Mouse (Mus musculus): ENCODE measurements around the gene Gjc1.

Gene Gjc1

GRCm38 (mm10) chr11:102772771-102773700, 46.5 kb downstream of the Gjc1 start:
- peak; percentile 52 for DNase-seq (ENCODE audit: low read depth, low spot score)

- DNase-seq (ENCODE audit: low read depth, low spot score) = no peak
These were observed 47.4 kb downstream of the Gjc1 start for GRCm38 (mm10) chr11:102771916-102772714.

- DNase-seq (ENCODE audit: low read depth, low spot score) = no peak
These were observed 48.7 kb downstream of the Gjc1 start for GRCm38 (mm10) chr11:102770662-102771435.

GRCm38 (mm10) chr11:102769993-102770661, 49.4 kb downstream of the Gjc1 start:
- no peak for DNase-seq (ENCODE audit: low read depth, low spot score)

GRCm38 (mm10) chr11:102769141-102769540, 50.4 kb downstream of the Gjc1 start:
- no peak for DNase-seq (ENCODE audit: low read depth, low spot score)

DNA sequence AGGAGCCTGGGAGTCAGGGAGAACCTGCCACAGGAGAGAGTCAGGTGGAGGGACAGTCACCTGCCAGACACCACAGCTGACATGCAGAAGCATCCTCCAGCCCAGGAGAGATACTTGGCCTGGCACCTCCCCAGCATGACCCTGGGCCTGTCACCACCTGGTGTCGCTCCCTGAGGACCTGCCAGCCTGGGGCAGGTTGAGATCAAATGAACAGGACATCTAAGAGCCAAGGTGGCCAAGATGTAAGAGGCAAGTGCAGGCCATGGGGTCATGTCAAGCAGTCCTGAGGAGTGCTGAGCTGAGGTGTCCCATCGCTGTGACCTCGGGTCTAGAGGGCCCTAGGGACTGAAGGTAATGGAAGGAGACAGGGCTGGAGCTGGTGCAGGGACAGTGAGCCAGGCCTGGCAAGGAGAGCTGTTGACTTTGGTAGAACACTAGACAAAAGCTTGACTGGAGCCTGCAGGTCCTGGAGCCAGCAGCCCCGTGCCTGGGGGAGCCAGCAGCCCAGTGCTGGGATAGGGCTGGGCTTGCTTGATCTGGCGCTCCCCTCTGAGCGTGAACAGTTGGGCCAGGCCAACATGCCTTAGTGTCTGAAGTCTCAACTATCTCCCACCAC, 52.3 kb downstream of the Gjc1 start:
- no peak for DNase-seq (ENCODE audit: low read depth, low spot score)

DNA sequence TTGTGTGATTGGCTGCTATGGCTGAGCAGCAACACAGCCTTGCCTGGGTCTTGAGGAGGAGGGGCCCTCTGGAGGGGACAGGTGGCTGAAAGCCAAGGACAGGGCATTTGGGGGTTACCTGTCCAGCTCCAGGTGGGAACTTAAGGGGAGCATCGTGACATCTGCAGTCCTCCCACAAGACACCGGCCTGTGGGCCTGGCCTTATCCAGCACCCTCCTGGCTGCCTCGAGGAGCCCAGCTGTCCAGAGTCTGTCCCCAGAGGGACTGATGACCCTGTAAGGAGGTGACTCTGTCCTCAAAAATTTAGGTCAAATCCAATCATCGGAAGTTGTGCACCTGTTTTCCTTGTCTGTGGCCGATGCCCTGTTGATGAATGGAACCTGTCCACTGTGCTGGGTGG, 54.1 kb downstream of the Gjc1 start:
- DNase-seq (ENCODE audit: low read depth, low spot score) = no peak

DNA sequence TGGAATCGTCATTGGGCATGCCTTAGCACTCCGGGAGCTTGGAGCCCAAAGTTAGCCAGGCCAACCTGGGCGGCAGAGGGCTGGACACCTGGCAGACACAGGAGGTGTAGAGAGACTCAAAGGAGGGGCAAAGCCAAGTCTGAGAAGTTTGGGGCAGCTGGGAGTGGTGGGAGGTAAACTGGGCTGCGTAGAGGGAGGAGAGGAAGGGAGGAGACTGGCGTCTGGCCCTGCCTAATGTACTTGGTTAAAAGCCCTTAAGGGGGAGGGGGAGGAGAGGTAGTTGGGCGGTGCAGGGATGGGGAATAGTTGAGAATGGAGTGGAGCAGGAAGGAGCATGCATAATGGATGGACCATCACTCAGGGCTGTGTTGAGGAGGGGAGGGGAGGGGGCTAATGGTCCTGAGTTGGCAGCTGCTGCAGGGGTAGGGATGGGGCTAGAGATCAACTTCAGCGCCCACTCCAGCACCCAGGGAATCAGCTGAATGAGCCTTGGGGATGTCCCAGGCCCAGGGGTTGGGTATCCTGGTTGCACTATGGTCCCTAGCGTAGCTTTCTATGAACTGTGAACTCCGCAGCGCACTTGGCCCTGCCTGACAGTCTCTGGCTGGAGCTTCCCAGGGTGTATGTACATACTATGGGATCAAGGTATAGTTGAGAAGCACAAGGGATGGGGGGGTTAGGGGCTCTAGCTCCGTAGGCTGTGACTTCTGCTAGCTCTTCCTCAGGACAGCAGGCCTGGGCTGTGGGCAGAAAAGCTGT, 56.3 kb downstream of the Gjc1 start:
- peak; percentile 37 for DNase-seq (ENCODE audit: low read depth, low spot score)

DNA sequence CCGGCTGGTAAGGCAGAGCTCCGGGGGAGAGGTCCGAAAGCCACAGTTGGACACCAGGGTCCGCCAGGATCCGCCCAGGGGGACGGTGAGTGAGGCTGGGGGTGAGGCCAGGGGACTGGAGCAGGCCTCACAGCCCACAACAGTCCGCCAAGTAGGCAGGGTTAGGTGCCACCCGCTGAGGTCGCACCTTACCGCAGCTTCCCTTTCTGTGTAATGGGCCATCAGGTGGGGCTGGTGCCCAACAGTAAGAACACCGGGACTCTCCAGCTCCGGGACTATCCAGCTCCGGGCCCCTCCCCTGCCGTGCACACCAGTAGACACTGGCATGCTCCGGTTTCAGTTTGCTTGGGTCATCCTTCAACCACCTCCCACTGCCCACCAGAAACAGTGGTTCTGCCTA, 57.3 kb downstream of the Gjc1 start:
- no peak for DNase-seq (ENCODE audit: low read depth, low spot score)

GRCm38 (mm10) chr11:102761309-102762210, 57.9 kb downstream of the Gjc1 start, which contains the start of gene Adam11:
Gene Adam11 (plus strand): TSS chr11:102761439.
- DNase-seq (ENCODE audit: low read depth, low spot score) = no peak

DNA sequence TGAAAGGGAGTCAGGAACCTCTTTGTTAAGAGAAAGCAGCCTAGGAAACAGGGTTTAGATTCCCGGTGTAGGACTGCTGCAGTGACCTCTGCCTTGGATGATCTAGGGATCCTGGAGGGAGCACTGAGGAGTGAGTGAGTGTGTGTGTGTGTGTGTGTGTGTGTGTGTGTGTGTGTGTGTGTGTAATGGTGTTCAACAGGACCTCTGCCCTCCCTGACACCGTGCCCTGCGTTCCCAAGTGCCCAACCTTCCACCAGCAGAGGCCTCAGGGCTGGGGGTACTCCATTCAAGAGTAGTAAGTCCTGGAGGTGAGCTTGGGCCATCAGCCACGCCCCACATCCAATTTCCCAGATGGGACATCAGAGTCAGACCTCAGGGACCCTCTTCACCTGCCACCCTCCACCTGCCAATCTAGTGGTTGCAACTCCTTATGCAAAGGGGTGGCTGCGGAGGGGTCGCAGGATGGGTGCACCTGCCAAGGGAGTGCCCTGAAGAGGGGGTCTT, 58.6 kb downstream of the Gjc1 start:
- DNase-seq (ENCODE audit: low read depth, low spot score) = peak; percentile 35

- DNase-seq (ENCODE audit: low read depth, low spot score) = no peak
These were observed 60.5 kb downstream of the Gjc1 start for GRCm38 (mm10) chr11:102758977-102759376.

- DNase-seq (ENCODE audit: low read depth, low spot score) = no peak
These were observed 64.1 kb downstream of the Gjc1 start for GRCm38 (mm10) chr11:102755391-102755790.

- DNase-seq (ENCODE audit: low read depth, low spot score) = no peak
These were observed 65.1 kb downstream of the Gjc1 start for GRCm38 (mm10) chr11:102754416-102754815.

DNA sequence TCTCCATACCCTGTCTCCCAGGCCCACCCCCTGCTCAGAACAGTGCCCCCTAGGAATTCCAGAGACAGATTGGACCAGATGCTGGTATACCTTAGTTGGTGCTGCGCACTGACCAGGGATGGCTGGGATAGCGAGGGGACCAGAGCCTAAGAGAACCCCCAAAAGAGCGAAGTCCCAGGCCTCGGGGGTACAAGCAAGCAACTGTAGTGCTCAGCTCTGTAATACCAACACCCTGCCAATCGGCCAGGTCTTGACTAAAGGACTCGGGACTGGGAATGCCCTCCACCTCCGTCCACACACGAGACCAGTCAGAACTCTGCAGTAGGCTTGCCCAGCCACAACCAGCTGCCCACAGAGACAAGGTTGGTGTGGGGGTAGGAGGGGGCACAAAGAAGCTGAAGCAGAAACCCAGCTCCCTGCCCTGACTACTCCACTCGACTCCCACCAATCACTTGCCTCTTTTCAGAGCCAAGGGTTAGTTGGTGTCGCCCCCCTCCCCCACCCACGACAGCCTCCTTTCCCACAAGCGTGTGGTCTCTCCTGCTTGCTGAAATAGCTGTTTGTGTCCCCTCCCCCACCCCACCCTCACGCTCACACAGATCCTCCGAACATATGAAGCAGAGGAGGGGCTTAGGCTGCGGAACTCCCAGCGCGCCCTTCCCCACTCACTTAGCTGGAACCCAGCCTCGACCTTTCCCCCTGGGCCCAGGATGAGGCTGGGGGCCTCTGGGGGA, 65.7 kb downstream of the Gjc1 start:
- no peak for DNase-seq (ENCODE audit: low read depth, low spot score)

DNA sequence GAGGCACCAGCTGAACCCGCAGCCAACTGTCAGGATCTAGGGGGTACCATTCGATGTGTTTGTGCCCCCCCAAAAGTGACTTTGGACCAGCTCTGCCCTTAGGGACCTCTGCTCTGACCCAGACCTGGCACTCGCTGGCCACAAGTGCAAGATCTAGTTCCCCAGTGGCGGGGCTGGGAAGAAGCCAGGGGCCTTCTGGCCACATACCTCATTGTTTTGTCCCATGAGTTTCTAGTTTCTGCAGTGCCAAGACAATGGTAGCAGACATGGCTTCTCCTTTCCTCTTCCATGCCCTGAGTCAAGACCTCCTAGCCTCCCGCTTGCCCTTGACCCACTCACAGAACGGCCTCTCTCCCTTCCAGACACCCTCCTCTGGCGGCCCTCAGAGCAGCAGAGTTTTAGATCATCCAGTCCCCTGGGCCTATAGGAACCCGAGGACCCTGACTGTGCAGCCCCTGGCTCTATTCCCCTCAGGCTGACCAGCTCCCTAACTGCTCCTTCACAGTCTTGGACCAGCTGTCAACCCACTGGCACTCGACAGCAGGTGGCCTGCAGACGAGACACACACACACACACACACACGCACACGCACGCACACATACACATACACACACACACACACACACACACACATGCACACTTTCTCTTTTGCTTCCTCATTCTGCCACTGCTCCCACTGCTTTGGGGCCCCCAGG, 66.5 kb downstream of the Gjc1 start:
- DNase-seq (ENCODE audit: low read depth, low spot score) = no peak

GRCm38 (mm10) chr11:102749712-102750111, 69.8 kb downstream of the Gjc1 start:
- no peak for DNase-seq (ENCODE audit: low read depth, low spot score)

All from R1 (cell line).